Mouse (Mus musculus): ENCODE data around the gene Stmn3. TPM values are rescaled to one million over a fixed set of nuclear protein-coding genes. Genes with fewer than 3 reads are reported as not detected.
A peak's percentile ranks its signal among the peaks of the same experiment; 100 is the strongest.

The Stmn3 gene
- polyA plus RNA-seq (2015; fragmentation: Nextera tagmentation; extraction: Ambion mirVana), result 26.3 and 28.9 TPM in 2 replicates

DNA sequence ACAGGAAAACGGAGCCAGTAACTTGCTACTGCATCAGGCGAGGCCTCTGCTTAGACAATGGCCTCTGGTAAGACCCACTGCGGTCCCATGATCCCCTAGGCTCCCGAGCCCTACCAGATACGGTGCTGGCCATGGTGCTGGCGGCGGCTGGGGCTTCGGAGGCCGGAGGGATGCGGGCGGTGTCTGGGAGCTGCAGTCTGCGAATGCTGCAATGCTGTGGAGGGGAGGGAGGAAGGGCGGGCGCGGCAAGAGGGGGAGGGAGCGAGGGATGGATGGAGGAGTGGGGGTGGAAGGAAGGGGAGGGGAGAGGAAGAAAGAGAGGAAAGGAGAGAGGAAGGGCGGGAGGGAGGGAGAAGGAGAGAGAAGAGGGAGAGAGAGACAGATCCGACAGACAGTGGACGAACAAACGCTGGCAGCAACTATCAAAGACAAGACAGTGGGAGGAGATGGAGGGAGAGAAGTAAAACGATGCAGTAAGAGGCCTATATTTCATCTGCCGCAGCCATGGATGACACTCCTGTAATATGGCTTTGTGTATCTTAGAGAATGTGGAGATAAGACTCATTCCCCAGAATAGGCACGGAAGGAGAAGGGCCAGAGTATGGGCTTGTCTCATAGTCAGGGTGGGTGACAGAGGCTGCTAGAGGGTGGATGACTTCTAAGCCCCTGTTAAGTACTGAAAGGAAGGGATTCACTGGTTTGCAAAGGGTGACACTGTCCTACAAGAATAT lies at the start of gene Stmn3:
Stmn3 (minus strand) TSS at position 421 of the 731 bp plus-strand sequence.
- no peak for TF ChIP-seq EP300 (optimal IDR thresholded peaks at IDR 0.05)
- TF ChIP-seq CTCF (IDR thresholded peaks at IDR 0.05; ENCODE audit: low read depth), result no peak
- 4% methylated on average over 22 of the region's 23 CpGs for WGBS
- H3K4me1 ChIP-seq (replicated peaks; ENCODE audit: control insufficient read depth, insufficient read depth), result peaks cover 1% of the 10 kb centered on the region; the same call in 1 of the 2 replicates
- no peaks in the 10 kb centered on the region for H3K9me3 ChIP-seq (ENCODE audit: control insufficient read depth, low read length)
- H3K27me3 ChIP-seq (ENCODE audit: control insufficient read depth, insufficient read depth, low read length), result peaks cover 5% of the 10 kb centered on the region; the same call in 1 of the 2 replicates
- H3K27ac ChIP-seq (replicated peaks), result no peak within 1 kb of the TSS
- ATAC-seq (ENCODE audit: low FRiP score, low TSS enrichment) (peak; percentile 71), DNase-seq (ENCODE audit: low spot score) (peak; percentile 70)
- H3K4me3 ChIP-seq (ENCODE audit: low read depth, low read length), result peak within 1 kb of the TSS; percentile 13; the same call in 1 of the 2 replicates
- H3K9ac ChIP-seq (ENCODE audit: low read length), result no peak within 1 kb of the TSS; the same call in 1 of the 2 replicates
- H3K36me3 ChIP-seq (ENCODE audit: control insufficient read depth, insufficient read depth, low read length), result no peaks in the 10 kb centered on the region
- H3K4me2 ChIP-seq (replicated peaks; ENCODE audit: low read depth), result 0 out of 2 replicates have a peak within 1 kb of the TSS, but pooled peaks have one; percentile 17

DNA sequence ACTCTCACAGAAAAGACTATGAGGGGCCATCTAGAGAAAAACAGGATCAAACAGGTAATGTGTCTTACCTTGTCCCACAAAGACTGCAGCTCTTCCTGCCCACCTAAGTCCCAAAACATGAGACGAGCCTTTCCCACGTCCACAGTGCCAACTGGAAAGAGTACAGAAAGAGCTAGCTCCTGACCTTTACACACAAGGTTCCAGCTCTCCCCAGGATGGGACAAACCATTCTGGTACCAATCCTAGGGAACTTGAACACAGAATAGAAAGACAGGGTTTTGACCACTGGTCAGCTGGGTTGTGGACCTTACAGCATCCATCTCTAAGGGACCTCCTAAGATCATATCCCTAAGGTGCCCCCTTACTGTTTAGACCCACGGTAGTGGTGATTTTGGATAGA lies 49.6 kb upstream of the Stmn3 start:
- peaks cover 9% of the 10 kb centered on the region for H3K36me3 ChIP-seq (ENCODE audit: control insufficient read depth, insufficient read depth, low read length)
- peak overlapping the region; percentile 91; the same call in 1 of the 2 replicates for H3K9ac ChIP-seq (ENCODE audit: low read length)
- peak overlapping the region; percentile 97 for H3K4me2 ChIP-seq (replicated peaks; ENCODE audit: low read depth)
- TF ChIP-seq EP300 (optimal IDR thresholded peaks at IDR 0.05) (no peak), CTCF (IDR thresholded peaks at IDR 0.05; ENCODE audit: low read depth) (no peak)
- no peak overlapping the region for H3K27ac ChIP-seq (replicated peaks)
- peak overlapping the region; percentile 71; the same call in 1 of the 2 replicates for H3K4me3 ChIP-seq (ENCODE audit: low read depth, low read length)
- ATAC-seq (ENCODE audit: low FRiP score, low TSS enrichment) (no peak), DNase-seq (ENCODE audit: low spot score) (no peak)
- peaks cover 5% of the 10 kb centered on the region for H3K4me1 ChIP-seq (replicated peaks; ENCODE audit: control insufficient read depth, insufficient read depth)
- WGBS, result 79% methylated on average over 3 of the region's 3 CpGs
- no peaks in the 10 kb centered on the region for H3K27me3 ChIP-seq (ENCODE audit: control insufficient read depth, insufficient read depth, low read length)
- H3K9me3 ChIP-seq (ENCODE audit: control insufficient read depth, low read length), result no peaks in the 10 kb centered on the region

DNA sequence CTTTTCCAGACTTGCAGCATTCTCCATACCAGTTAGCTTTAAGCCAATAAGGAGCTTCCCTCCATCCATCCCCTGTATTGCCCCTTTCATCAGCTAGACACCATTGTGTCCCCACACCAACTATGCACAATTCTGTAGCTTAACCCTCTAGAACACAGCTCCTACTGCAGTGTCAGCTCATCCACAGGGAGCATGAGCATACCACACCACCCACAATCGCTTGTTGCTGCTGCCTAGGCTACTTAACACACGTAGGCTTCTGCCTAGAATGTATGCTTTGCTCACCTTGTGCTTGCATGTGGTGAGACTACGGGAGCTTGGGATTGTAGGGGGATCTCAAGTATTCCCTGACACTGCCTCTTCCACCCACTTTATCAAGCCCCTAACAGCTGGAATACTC lies 42.5 kb upstream of the Stmn3 start:
- peaks cover 25% of the 10 kb centered on the region for H3K36me3 ChIP-seq (ENCODE audit: control insufficient read depth, insufficient read depth, low read length)
- H3K9ac ChIP-seq (ENCODE audit: low read length), result no peak overlapping the region
- no peaks in the 10 kb centered on the region for H3K4me1 ChIP-seq (replicated peaks; ENCODE audit: control insufficient read depth, insufficient read depth)
- DNase-seq (ENCODE audit: low spot score) (no peak), ATAC-seq (ENCODE audit: low FRiP score, low TSS enrichment) (no peak)
- H3K4me3 ChIP-seq (ENCODE audit: low read depth, low read length), result no peak overlapping the region
- WGBS, result 77% methylated on average over 3 of the region's 3 CpGs
- no peak overlapping the region for H3K4me2 ChIP-seq (replicated peaks; ENCODE audit: low read depth)
- H3K27ac ChIP-seq (replicated peaks), result no peak overlapping the region
- no peaks in the 10 kb centered on the region for H3K27me3 ChIP-seq (ENCODE audit: control insufficient read depth, insufficient read depth, low read length)
- H3K9me3 ChIP-seq (ENCODE audit: control insufficient read depth, low read length), result no peaks in the 10 kb centered on the region
- no peak for TF ChIP-seq EP300 (optimal IDR thresholded peaks at IDR 0.05)
- TF ChIP-seq CTCF (IDR thresholded peaks at IDR 0.05; ENCODE audit: low read depth), result no peak

DNA sequence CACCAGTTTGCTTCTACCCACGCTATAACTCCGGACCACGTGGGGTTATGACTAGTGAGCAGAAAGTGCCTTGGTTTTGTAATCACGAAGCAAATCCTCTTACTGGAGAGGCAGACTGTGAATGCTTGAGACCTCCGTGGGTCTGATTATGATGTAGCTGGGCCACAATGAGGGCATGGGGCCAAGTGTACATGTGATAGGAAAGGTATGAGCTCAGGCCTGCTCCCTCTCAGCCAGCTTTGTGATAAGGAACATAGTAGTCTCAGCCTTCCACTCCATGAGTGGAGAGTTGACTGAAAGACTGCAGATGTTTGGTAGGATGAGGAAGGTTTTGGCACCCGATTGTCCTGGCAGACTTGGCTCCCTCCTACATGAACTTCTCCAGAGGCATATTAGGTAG lies 28.5 kb upstream of the Stmn3 start:
- Histone ChIP-seq H3K27me3 (ENCODE audit: control insufficient read depth, insufficient read depth, low read length) (no peaks in the 10 kb centered on the region), H3K9ac (ENCODE audit: low read length) (no peak overlapping the region), H3K4me2 (replicated peaks; ENCODE audit: low read depth) (no peak overlapping the region), H3K4me1 (replicated peaks; ENCODE audit: control insufficient read depth, insufficient read depth) (no peaks in the 10 kb centered on the region), H3K4me3 (ENCODE audit: low read depth, low read length) (no peak overlapping the region), H3K27ac (replicated peaks) (no peak overlapping the region), H3K36me3 (ENCODE audit: control insufficient read depth, insufficient read depth, low read length) (peaks cover 10% of the 10 kb centered on the region), H3K9me3 (ENCODE audit: control insufficient read depth, low read length) (no peaks in the 10 kb centered on the region)
- 87% methylated on average over 6 of the region's 6 CpGs for WGBS
- DNase-seq (ENCODE audit: low spot score) (no peak), ATAC-seq (ENCODE audit: low FRiP score, low TSS enrichment) (no peak)
- TF ChIP-seq CTCF (IDR thresholded peaks at IDR 0.05; ENCODE audit: low read depth) (no peak), EP300 (optimal IDR thresholded peaks at IDR 0.05) (no peak)

DNA sequence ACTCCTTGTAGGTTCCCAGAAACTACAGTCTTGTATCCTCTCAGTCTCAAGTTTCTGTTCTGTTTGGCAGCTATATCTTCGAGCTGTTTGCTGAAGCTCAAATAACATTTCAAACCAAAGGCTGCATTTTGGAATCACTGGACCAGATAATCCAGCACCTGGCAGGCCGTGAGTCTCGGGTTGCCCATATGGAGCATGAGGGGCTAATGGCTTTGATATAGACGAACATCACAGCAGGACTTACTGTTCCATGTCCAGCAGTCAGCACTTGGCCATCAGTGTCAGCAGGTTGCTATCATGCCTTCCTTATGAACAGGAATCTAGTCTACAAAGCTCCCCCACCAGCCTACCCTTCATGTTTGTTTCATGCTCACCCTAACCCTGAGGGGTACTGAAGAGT lies 26.1 kb upstream of the Stmn3 start:
- peaks cover 2% of the 10 kb centered on the region; the same call in 1 of the 2 replicates for H3K36me3 ChIP-seq (ENCODE audit: control insufficient read depth, insufficient read depth, low read length)
- no peaks in the 10 kb centered on the region for H3K27me3 ChIP-seq (ENCODE audit: control insufficient read depth, insufficient read depth, low read length)
- H3K4me1 ChIP-seq (replicated peaks; ENCODE audit: control insufficient read depth, insufficient read depth), result no peaks in the 10 kb centered on the region
- no peak for DNase-seq (ENCODE audit: low spot score)
- no peak for ATAC-seq (ENCODE audit: low FRiP score, low TSS enrichment)
- H3K9ac ChIP-seq (ENCODE audit: low read length), result no peak overlapping the region
- no peak overlapping the region for H3K27ac ChIP-seq (replicated peaks)
- H3K4me3 ChIP-seq (ENCODE audit: low read depth, low read length), result no peak overlapping the region
- no peak for TF ChIP-seq CTCF (IDR thresholded peaks at IDR 0.05; ENCODE audit: low read depth)
- no peak for TF ChIP-seq EP300 (optimal IDR thresholded peaks at IDR 0.05)
- H3K4me2 ChIP-seq (replicated peaks; ENCODE audit: low read depth), result no peak overlapping the region
- WGBS, result 90% methylated on average over 4 of the region's 4 CpGs
- H3K9me3 ChIP-seq (ENCODE audit: control insufficient read depth, low read length), result no peaks in the 10 kb centered on the region

DNA sequence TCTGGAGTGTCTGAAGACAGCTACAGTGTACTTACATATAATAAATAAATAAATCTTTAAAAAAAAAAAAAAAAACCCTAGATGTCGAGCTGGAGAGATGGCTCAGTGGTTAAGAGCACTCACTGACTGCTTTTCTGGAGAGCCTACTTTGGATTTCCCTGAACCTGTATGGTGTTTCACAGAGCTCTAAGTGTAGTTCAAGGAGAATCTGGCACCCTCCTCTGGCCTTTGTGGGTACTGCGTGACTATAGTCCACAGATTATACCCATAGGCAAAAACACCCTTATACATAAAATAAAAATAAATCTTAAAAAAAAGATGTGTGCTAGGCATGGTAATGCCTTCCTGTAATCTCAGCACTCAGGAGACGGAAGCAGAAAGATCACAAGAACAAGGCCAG lies 19.7 kb upstream of the Stmn3 start:
- TF ChIP-seq EP300 (optimal IDR thresholded peaks at IDR 0.05) (no peak), CTCF (IDR thresholded peaks at IDR 0.05; ENCODE audit: low read depth) (peak; percentile 80)
- H3K4me3 ChIP-seq (ENCODE audit: low read depth, low read length), result no peak overlapping the region
- H3K9me3 ChIP-seq (ENCODE audit: control insufficient read depth, low read length), result no peaks in the 10 kb centered on the region
- WGBS, result 65% methylated on average over 3 of the region's 3 CpGs
- peaks cover 15% of the 10 kb centered on the region; the same call in 1 of the 2 replicates for H3K36me3 ChIP-seq (ENCODE audit: control insufficient read depth, insufficient read depth, low read length)
- DNase-seq (ENCODE audit: low spot score) (peak; percentile 73), ATAC-seq (ENCODE audit: low FRiP score, low TSS enrichment) (peak; percentile 68)
- no peak overlapping the region for H3K27ac ChIP-seq (replicated peaks)
- no peaks in the 10 kb centered on the region for H3K27me3 ChIP-seq (ENCODE audit: control insufficient read depth, insufficient read depth, low read length)
- H3K4me1 ChIP-seq (replicated peaks; ENCODE audit: control insufficient read depth, insufficient read depth), result no peaks in the 10 kb centered on the region
- no peak overlapping the region for H3K4me2 ChIP-seq (replicated peaks; ENCODE audit: low read depth)
- H3K9ac ChIP-seq (ENCODE audit: low read length), result no peak overlapping the region
